Mouse (Mus musculus) CH12.LX (cell line): Measurements from ENCODE around the gene Dcaf10.

Experiments used
- CTCF ChIP-seq, 2 experiments: IDR thresholded peaks in 1 of 2; conservative IDR thresholded peaks in 1 of 2; 2 replicates each; pipeline ENCODE4 v1.5.1; 2011 to 2012; ENCODE audit warnings: low read depth in 2 of 2, low read length in 2 of 2, improper control_type of control experiment in 1 of 2, inconsistent platforms in 1 of 2, mild to moderate bottlenecking in 1 of 2, moderate library complexity in 1 of 2
- JUND ChIP-seq: conservative IDR thresholded peaks from 2 replicates; pipeline ENCODE4 v1.6.1; 2011; ENCODE audit warnings: low read depth, low read length, improper control_type of control experiment
- MAFK ChIP-seq: IDR thresholded peaks from 2 replicates; pipeline ENCODE4 v1.6.1; 2011; ENCODE audit warnings: low read length, improper control_type of control experiment; ENCODE audit not compliant: insufficient replicate concordance
- MAZ ChIP-seq: IDR thresholded peaks from 2 replicates; pipeline ENCODE4 v1.6.1; 2012; ENCODE audit warnings: low read depth, mild to moderate bottlenecking, inconsistent platforms, low read length, improper control_type of control experiment, moderate library complexity
- MEF2A ChIP-seq: IDR thresholded peaks from 2 replicates; pipeline ENCODE4 v1.6.1; 2014; ENCODE audit warnings: low read depth, mild to moderate bottlenecking, inconsistent platforms, low read length, improper control_type of control experiment, borderline replicate concordance
- POLR2A ChIP-seq: IDR thresholded peaks from 2 replicates; pipeline ENCODE4 v1.6.1; 2011; ENCODE audit warnings: low read depth, mild to moderate bottlenecking, improper control_type of control experiment, low read length
- RCOR1 ChIP-seq: conservative IDR thresholded peaks from 2 replicates; pipeline ENCODE4 v1.6.1; 2012; ENCODE audit warnings: low read depth, mild to moderate bottlenecking, inconsistent platforms, low read length, improper control_type of control experiment
- USF1 ChIP-seq: IDR thresholded peaks from 2 replicates; pipeline ENCODE4 v1.6.1; 2014; ENCODE audit warnings: low read depth, mild to moderate bottlenecking, inconsistent platforms, low read length, improper control_type of control experiment
- ZKSCAN1 ChIP-seq: IDR thresholded peaks from 2 replicates; pipeline ENCODE4 v1.6.1; 2012; ENCODE audit warnings: low read depth, inconsistent platforms, low read length, improper control_type of control experiment, borderline replicate concordance
- ZMIZ1 ChIP-seq: IDR thresholded peaks from 2 replicates; pipeline ENCODE4 v1.6.1; 2012; ENCODE audit warnings: low read depth, mild to moderate bottlenecking, inconsistent platforms, low read length, improper control_type of control experiment

GRCm38 (mm10) chr4:45305536-45305935 is 36.4 kb upstream of the Dcaf10 start:
- no peak for TF ChIP-seq RCOR1
- TF ChIP-seq ZMIZ1, result no peak
- TF ChIP-seq CTCF (conservative IDR thresholded peaks at IDR 0.05 in 1 of 2, IDR thresholded peaks at IDR 0.05 in 1 of 2; ENCODE audit: low read depth in 2 of 2, low read length in 2 of 2), result no peak
- TF ChIP-seq MAFK, result no peak
- TF ChIP-seq MAZ, result no peak
- no peak for TF ChIP-seq MEF2A
- TF ChIP-seq POLR2A, result no peak
- no peak for TF ChIP-seq USF1
- no peak for TF ChIP-seq JUND
- TF ChIP-seq ZKSCAN1, result no peak
